Mouse (Mus musculus) 3134 (cell line): ENCODE data around the gene Bach1.

Source experiments
- DNase-seq: peaks from one replicate; pipeline ENCODE4 v3.0.0-alpha.2; 2011; ENCODE audit warnings: low spot score; ENCODE audit not compliant: insufficient read length; ENCODE audit errors: extremely low read depth

Bach1 gene

DNA sequence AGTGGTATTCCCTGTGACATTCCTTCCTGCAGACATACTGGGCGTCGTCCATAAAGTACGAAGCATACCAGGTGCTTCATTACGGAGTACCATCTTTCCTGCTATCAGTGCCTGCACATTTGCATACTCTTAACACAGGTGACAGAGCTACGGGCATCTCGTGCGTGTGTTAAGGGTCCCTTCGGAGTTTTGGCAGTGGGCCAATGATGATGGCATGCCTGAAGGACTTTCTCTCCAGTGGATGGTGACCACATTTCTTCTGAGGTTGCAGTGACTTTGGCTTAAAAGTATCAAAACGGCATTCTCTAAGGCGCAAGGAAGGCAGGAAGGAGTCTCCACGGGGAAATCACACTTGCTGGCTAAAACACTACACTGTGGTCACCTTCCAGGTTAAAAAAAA, 37.4 kb downstream of the Bach1 start:
- no peak for DNase-seq

DNA sequence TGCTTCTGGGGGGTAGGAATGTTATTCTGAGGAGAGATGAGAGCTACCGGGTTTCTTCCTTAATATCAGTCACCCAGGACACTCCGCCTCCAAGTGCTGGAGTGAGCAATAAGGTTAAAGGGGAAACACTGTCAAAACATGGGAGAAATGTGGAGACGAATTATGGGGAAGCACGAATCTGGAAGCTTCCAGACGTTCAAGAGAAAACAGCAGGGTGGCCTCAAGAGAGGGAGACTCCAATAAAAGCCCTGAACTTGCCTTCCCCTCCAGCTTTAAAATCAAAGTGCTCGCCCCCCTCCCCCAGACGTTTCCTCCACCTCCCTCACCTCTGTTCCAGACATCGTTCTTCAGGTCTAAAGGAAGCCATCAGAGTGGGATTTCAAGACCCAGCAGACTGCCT, 38.6 kb downstream of the Bach1 start:
- no peak for DNase-seq

GRCm38 (mm10) chr16:87737842-87738639, 39.3 kb downstream of the Bach1 start:
- no peak for DNase-seq

GRCm38 (mm10) chr16:87741034-87741715, 42.4 kb downstream of the Bach1 start:
- no peak for DNase-seq

- DNase-seq: no peak
Observed at GRCm38 (mm10) chr16:87743661-87744060, 44.9 kb downstream of the Bach1 start.

- no peak for DNase-seq
Observed at GRCm38 (mm10) chr16:87744338-87744737, 45.6 kb downstream of the Bach1 start.

GRCm38 (mm10) chr16:87745192-87745945, 46.6 kb downstream of the Bach1 start:
- DNase-seq: no peak

GRCm38 (mm10) chr16:87746728-87747127, 48.0 kb downstream of the Bach1 start:
- DNase-seq: peak; percentile 29

DNA sequence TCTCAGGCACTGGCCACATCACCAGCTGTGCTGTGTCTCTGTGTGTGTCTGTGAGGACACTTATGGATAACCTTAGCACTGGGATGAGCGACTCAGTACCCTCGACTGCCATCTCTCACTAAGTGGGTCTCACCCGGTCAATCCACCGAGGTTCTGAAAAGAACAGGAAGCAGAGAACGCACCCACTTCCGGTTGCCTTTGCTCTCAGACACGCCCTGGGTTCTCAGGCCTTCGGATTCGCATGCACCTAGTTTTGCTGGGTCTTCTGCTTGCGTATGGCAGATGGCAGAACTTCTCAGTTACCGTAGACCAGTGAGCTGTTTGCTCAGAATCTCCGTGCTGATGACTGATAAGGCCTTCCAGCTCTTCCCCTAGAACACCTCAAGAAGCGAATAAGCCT, 52.5 kb downstream of the Bach1 start:
- DNase-seq: no peak

DNA sequence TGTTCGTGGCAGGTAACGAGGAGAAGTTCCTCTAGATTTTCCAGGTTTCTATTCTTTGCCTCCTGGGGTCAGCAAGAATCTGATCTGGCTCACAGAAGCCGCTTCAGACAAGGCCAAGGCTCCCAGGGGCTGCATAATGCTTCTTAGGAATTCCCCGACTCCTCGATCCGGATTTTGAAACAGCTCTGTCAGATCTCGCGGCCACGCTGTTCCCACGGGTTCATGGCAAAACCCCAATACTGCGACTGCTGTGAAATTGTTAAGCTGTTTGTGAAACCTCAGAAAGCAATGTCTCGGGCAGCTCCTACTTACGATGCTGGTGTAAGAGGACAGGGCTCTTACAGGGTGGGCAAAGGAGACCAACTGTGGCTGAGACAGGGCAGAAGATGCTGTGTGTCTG, 53.7 kb downstream of the Bach1 start:
- DNase-seq: no peak

- DNase-seq: no peak
Observed at GRCm38 (mm10) chr16:87754858-87755257, 56.1 kb downstream of the Bach1 start.

GRCm38 (mm10) chr16:87755915-87756314, 57.2 kb downstream of the Bach1 start:
- DNase-seq: no peak

DNA sequence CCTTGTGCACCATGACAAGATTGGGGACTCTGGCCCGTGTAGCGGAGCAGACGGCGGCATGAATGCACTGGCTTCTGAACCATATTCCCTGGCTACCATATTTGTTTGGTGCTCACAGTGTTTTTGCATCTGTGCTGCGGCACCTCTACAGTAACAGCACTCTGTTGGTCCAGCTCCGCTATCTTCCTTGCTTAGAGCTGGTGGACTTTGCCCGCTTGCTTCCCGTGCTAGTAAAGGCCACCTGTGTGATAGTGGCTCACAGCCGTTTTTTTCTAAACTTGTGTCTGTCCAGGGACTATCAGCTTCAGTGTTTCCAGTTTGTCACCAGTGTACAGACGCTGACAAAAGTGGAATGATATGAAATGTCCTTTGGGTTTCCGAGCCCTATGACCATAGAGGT, 59.3 kb downstream of the Bach1 start:
- no peak for DNase-seq

DNA sequence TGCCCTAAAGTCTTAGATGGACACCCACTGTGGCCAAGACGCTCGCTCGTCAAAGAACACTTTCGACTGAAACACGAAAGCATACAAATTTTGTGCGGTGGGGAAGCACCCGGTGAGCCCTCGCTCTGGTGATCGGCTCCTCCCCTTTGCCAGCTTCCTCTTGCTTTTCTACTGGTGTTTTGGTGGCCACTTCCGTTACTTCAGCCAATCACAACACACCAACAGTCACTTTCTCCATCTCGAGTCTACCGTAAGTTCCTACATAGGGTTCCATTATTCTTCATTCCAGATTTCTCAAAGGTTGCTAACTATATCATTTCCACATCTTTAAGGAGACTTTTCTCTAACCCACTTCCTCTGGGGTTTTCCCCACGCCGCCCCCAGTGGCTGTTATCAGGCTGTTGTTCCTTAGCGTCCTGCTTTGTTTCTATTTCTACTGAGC, 65.9 kb downstream of the Bach1 start:
- DNase-seq: no peak

GRCm38 (mm10) chr16:87765984-87766383, 67.2 kb downstream of the Bach1 start:
- no peak for DNase-seq

DNA sequence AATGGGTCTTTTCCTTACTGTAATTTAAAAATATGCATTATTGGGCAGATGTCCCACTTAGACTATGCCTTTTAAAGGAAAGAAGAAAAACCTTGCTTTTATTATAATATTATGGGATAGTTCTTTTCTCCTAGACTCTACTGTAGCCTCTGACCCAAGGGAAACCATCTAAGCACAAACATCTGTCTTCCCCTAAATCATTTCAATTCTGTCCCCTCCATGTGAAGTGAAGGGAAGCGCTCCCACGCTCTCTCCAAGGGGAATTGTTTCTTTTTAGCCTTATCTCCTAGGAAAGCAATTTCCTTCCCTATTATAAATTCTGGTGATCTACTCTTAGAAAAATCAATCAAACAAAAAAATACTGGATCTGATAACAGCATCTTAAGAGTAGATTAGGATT, 71.8 kb downstream of the Bach1 start:
- no peak for DNase-seq

- no peak for DNase-seq
Observed at GRCm38 (mm10) chr16:87771926-87772325, 73.2 kb downstream of the Bach1 start.

DNA sequence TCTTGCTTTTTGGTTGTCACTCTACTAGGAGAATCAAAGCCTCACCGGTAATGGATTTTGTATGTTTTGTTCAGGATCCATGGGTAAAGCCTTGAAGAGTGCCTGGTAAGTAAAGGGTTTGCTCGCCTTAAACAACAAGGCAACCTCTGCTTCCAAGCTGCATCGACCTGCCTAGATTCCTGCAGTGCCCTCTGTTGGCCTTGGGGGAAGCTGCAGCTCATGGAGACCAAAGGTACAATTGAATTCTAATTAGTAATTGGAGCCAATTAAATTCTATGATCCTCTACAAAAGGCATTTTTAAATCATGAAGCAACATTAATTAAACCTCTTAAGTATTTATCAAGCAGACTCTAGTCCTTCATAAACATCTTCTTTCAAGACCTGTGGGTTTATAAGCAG, 75.7 kb downstream of the Bach1 start:
- no peak for DNase-seq

- DNase-seq: no peak
Observed at GRCm38 (mm10) chr16:87777373-87777772, 78.6 kb downstream of the Bach1 start.

DNA sequence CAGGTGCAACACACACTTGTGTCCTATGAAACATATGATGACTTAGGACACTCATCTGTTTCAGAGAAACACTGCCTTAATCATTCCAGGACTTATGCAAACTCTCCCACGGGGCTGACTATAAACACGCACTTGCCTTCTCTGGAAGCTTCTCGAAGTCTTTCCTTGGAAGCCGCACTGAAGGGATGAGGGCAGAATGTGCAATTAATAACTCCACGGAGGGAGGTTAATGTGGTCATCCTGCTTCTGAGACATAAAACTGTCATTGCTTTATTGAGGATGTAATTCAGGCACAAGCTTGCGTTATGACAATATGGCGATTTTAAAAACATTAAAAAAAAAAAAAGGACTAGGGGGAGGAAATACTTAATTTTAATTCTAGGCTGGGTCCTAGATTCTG, 82.9 kb downstream of the Bach1 start:
- no peak for DNase-seq
